Mouse (Mus musculus) gastrocnemius, postnatal 36 days (tissue): Measurements from ENCODE around the gene Myh13. TPM values are rescaled to one million over a fixed set of nuclear protein-coding genes. Genes with fewer than 3 reads are reported as not detected.

Experiments used
- DNase-seq, 2 experiments: peaks; one replicate each; pipeline ENCODE4 v3.0.0; 2022
- intact Hi-C: fragments of 180-260 bp; cut with DNase I; formaldehyde crosslinking; loops from one replicate; pipeline ENCODE4 v1.15.1; 2025
- total RNA-seq, 2 experiments: library from RNA; stranded (reverse); gene quantifications; 2 replicates each; pipeline ENCODE4 v1.2.3; 2021

The Myh13 gene
- total RNA-seq, 2 experiments from 2014 or later: 3.5 to 4.1 TPM

- no peak for DNase-seq
- intact Hi-C loops: no loop called here
Measured at GRCm38 (mm10) chr11:67384653-67385052, 63.2 kb downstream of the Myh13 start.

GRCm38 (mm10) chr11:67386815-67387415 lies 65.5 kb downstream of the Myh13 start:
- intact Hi-C loops: no loop called here
- no peak for DNase-seq

GRCm38 (mm10) chr11:67390679-67391384 lies 69.4 kb downstream of the Myh13 start:
- DNase-seq: no peak
- intact Hi-C loops: no loop called here

DNA sequence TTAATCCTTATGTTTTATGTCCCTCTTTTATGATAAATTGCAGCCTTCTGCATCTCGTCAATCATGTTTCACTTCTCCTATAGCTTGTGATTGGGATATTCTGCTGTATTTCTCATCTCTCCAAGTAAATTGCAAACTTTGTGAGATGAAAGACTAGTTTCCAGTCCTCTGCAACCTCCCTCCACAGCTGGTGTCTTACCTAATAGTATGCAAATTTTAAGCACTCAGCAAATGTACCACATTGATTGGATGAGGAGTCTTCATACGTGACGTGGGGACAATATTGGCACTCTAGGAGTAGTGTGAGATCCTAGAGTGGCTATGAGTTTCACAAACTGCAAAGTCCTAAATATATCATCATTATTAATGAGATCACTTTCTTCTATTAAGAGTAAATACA lies 70.9 kb downstream of the Myh13 start:
- no peak for DNase-seq
- intact Hi-C loops: no loop called here

DNA sequence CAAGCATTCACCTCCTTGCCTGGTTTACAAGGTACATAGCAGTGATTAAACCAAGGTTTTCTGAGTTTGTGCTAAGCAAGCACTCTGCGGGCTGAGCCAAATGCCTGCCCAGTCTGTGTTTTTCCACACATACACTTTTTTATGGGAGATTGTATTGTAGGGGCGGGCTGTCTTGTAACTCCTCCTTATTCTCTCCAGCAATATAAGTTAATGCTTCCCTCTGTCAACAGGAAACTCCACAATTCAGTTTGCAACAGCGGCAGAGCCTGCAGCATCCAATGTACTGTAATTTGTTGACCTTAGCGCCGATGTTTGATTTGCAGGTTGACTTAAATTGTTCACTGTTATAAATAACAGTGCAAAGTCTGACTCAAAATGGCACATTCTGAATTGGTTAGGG lies 79.5 kb downstream of the Myh13 start:
- intact Hi-C loops: no loop called here
- DNase-seq: no peak

GRCm38 (mm10) chr11:67414346-67414940 lies 93.0 kb downstream of the Myh13 start:
- intact Hi-C loops: no loop called here
- no peak for DNase-seq

Other genes with a start within 250 kb of the Myh13 start
- 10 to 100 TPM in 1 of 2 experiments, 1 to 10 TPM in 1; 7.7 to 11.8 TPM for gene Myh3, start 243.4 kb upstream of the Myh13 start, total RNA-seq
- 1,000 to 10,000 TPM; 1,281 to 1,857 TPM for gene Myh2, start 150.6 kb upstream of the Myh13 start, total RNA-seq
- gene Myh1, start 121.6 kb upstream of the Myh13 start, total RNA-seq: 1,000 to 10,000 TPM; 2,071 to 3,124 TPM
- gene Myh4, start 83.6 kb upstream of the Myh13 start, total RNA-seq: over 10,000 TPM; 26,473 to 29,006 TPM
- gene Myh8, start 44.5 kb upstream of the Myh13 start, total RNA-seq: 100 to 1,000 TPM; 268 to 306 TPM
- gene Gas7, start 133.8 kb downstream of the Myh13 start, total RNA-seq: 10 to 100 TPM in 1 of 2 experiments, 1 to 10 TPM in 1; 6.9 to 10.2 TPM